Mouse (Mus musculus): Measurements from ENCODE around the gene Lmx1b.

Lmx1b gene

DNA sequence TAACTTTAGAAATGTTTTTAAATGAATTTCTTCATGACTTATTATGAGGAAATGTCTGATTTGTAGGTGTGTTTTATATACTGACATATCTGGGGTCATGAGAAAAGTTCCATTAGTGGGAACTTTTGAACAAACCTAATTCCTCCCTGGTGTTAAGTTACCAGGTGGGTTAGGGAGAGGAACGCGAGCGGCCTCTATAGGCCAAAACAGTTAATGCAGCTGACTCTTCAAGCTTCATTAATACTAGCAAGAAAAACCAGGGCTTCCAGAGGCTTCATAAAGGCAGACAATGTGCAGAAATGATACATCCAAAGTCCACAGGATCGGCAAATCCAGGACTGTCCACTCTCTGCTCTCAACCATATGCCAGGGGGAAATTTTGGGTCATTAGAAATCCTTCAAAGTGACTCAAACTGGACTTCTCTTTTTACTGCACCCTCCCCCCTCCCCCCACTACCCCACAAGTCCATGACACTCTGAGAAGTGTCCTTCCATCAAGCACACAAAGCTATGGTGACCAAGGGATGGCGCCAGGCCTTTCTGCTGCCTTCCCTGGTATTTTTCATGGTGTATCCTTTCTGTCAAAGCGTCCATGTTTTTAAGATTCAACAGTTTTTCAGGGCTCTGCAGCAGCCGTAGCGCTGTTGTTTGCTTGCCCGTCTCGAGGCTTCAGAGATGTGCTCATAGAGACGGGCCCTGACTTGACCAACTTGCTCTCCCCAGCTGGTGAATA lies 97.4 kb downstream of the Lmx1b start:
- DNase-seq, result peak; percentile 75

DNA sequence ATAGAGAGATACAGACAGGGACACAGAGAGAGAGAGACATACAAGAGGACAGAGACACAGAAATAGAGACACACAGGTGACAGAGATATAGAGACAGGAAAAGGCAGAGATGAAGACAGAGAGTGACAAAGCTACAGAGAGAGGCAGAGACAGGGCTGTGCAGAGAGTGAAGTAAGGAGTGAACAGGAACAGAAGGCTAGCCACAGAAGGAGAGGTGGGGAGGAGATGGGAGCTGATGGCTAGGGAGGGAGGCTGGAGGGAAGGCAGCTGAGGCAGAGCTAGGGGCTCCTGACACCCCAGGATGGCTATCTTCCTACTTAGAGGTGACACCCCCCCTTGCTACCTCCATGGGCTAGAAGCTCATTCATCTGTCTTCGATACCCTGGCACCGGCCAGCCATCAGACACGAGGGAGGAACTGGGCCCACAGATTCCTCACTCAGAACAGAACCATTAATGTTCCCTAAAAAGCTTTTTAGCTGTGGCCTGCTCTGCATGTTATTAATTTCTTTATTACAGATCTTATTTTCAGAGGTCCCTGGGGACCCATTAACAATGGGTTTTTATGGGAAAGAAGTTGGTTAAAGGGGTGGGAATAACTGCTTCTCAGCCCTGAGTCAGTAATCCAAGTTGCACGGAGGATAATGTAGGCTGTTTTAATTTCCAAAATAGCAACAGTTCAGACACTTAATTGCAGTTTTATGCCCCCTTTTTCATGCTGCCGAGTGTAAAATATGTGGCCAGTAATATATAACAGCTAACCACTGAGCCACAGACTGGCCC lies 114.8 kb downstream of the Lmx1b start:
- no peak for DNase-seq

DNA sequence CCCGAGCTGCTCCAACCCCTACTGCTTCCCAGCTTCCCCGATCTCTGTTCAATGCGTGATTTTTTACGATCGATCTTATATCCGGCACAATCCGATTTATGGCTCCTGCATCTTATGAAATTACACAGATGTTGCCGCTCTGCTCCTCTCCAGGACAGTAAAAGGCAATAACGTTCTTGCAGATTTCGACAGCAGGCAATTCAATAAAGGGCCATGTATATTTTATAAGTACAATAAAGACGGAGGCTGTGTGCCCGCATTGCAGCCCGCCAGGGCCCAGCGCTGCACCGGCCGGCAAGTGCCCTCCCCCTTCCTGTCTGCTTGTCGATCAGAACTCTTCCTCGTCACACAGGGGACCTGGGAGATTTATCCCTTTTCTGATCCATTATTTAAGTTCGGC lies 124.5 kb downstream of the Lmx1b start:
- no peak for DNase-seq

DNA sequence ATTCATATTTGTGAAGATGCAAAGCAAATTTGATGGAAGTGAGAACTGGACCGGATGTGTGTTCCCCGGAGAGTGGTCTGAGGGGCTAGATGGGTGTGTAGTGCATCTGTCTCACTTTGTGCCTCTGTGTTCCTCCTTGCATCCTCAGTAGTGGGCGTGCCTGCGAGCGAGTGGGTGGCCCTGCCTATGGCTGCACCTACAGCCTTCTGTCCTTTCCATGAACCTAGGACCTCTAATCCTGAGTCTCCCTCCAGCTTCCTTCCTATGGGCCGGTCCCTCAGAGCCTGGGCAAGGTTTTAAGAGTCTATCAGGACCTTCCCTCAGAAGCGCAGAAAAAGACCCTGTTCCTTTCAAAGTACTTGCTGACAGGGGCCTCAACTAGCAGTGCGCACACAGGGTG lies 124.9 kb downstream of the Lmx1b start:
- no peak for DNase-seq

All from thymus, postnatal 4 days (tissue).